Mouse (Mus musculus): ENCODE data around the gene Mrpl20.

The Mrpl20 gene

DNA sequence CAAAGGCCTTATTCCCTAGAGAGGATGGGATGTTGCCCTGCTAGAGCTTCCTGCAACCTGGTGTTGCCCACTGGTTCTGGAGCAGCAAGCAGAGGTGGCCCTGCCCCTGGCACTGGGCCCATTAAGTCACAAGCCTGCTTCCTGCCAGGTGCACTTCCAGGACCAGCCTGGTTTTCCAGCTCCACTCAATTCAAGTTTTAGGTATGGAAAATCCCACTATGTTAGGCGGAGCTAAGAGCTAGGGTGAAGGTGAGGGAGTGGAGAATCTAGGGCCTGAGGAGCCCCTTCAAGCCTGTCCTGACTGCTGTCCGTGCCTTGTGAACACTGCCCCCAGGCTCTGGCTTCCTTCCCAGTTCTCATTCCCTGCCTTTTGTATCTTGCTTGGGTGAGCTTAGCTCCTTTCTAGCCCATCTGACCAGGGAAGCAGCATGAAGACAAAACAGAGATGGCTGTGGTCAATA lies 49.3 kb downstream of the Mrpl20 start:
- DNase-seq (ENCODE audit: low read depth, low spot score): no peak

DNA sequence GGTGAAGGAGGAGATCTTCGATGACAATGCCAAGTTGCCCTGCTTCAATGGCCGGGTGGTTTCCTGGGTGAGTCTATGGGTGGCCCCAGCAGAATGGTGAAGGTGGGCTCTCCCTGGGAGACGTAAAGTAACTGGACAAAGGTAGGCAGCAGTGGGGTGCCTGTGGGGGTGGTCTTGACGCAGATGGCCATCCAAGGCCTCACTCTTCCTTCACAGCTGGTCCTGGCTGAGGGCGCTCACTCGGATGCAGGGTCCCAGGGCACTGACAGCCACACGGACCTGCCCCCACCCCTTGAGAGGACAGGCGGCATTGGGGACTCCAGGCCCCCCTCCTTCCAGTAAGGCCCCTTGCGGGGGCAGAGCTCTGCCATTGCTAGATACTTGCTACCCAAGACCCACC lies 50.7 kb downstream of the Mrpl20 start:
- no peak for DNase-seq (ENCODE audit: low read depth, low spot score)

DNA sequence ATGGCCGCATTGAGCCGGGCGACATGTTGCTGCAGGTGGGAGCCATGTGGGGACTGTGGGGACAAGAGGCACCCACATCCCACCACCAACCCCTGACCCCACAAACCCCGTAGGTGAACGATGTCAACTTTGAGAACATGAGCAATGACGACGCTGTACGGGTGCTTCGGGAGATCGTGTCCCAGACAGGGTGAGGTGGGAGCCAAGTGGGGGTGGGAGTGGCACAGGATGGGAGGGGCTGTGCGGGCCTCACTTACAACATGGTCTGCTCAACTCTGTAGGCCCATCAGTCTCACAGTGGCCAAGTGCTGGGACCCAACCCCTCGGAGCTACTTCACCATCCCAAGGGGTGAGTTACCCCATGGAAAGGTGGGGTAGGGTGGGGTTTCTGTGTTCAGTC lies 52.3 kb downstream of the Mrpl20 start:
- no peak for DNase-seq (ENCODE audit: low read depth, low spot score)

DNA sequence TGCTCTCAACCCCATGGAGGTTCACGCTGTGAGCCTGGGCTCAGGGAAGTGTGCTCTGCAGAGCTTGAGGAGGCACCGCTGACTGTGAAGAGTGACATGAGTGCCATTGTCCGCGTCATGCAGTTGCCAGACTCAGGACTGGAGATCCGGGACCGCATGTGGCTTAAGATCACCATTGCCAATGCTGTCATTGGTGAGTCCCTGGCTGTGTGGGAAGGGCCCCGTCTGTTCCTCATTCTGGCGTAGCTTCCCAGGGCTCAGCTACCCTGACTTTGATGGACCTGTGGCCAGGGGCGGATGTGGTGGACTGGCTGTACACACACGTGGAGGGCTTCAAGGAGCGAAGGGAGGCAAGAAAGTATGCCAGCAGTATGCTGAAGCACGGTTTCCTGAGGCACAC lies 53.4 kb downstream of the Mrpl20 start:
- no peak for DNase-seq (ENCODE audit: low read depth, low spot score)

DNA sequence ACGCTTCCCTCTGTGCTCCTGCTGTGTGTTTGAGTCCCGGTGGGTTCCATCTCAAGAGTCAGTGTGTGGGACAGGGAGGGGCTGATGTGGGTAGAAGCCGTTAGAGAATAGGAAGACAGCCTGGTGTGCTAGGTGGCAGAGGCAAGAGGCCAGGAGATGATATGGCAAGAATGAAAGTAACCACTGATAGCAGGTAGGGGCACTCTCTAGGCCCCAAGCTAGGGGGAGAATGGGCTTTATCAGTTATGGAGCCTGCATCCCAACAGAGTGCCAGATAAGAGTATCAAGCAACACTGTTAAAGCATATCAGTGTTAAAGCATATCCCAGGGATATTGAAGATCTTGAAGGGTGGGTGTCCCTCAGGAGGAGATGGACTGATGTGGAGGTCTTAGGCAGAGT lies 54.2 kb downstream of the Mrpl20 start:
- DNase-seq (ENCODE audit: low read depth, low spot score): no peak

DNA sequence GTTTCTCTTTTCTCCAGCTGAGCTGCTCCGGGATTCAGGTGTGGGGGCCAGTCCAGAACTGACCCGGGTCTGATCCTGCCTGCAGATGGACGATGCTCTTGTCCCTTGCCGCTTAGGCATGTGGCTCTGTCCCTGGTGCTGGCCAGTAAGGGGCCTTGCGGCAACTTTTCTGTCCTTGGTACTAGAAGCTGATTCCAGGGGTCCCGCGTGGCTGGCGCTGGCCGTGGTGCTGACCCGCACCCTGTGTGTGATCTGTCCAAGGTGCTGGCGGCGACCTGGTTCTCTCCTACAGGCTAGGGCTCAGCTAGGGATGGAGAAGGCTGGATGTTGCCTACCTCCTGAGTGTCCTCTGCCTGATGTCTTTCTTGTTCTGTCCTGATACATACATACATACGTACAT lies 56.6 kb downstream of the Mrpl20 start:
- peak; percentile 76 for DNase-seq (ENCODE audit: low read depth, low spot score)

All from ES-CJ7 (cell line).